Mouse (Mus musculus): ENCODE measurements around the gene Sidt1. TPM values are rescaled to one million over a fixed set of nuclear protein-coding genes. Genes with fewer than 3 reads are reported as not detected.
"Not testable (repeated sequence)": the region's sequence is repeated elsewhere in the genome, so short reads cannot be mapped to it uniquely, and the experiment has no call there.

Gene Sidt1
- total and polyA plus RNA-seq, 2 experiments from 2014 or later = 0.05 TPM; not detected in 1

DNA sequence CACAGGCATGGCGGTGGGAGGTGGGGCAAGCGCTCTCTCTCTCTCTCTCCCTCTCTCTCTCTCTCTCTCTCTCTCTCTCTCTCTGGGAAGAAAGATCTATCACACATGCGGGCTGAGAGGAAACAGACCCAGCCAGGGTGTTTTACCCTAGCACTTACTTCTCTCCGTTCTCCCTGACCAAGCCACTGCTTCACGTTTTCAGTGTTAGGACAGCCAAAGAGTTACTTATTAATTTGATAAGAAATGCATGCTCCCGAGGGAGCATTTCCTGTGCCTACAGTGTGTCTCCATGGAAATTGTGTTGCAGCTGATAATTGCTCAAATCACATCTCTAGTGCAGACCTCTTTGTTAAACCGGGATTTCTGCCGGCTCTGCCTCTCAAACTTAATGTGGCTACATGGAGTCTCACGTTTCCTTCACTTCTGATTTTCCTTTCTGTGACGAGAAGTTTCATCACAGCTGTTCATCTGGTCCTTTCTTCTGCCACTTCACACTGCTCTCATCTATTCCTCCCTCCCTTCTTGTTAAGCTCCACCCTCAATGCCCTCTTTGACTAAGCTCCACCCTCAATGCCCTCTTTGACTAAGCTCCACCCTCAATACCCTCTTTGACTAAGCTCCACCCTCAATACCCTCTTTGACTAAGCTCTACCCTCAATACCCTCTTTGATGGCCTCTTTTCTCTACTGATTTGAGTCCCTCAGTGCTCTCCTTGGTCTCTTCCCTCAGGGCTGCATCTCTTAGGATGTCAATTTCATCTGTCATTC lies 30.7 kb downstream of the Sidt1 start:
- ATAC-seq (ENCODE audit: insufficient read depth, low read depth) = no peak
- no peaks in the 10 kb centered on the region for H3K36me3 ChIP-seq (replicated peaks; ENCODE audit: control insufficient read depth, insufficient read depth, low read length)
- H3K27ac ChIP-seq (ENCODE audit: low read depth) = no peak overlapping the region
- TF ChIP-seq CTCF (IDR thresholded peaks at IDR 0.05; ENCODE audit: low read depth) = no peak
- TF ChIP-seq EP300 (IDR thresholded peaks at IDR 0.05; ENCODE audit: low read depth) = no peak
- no peaks in the 10 kb centered on the region for H3K9me3 ChIP-seq (replicated peaks; ENCODE audit: control insufficient read depth, low read length)
- H3K4me2 ChIP-seq (ENCODE audit: low read depth, low read length) = no peak overlapping the region
- no peak overlapping the region for H3K4me3 ChIP-seq (ENCODE audit: low read depth, low read length)
- no peak for DNase-seq (ENCODE audit: low spot score)
- H3K4me1 ChIP-seq (ENCODE audit: control insufficient read depth, insufficient read depth) = no peaks in the 10 kb centered on the region
- 36% methylated on average over 10 of the region's 10 CpGs for WGBS
- H3K27me3 ChIP-seq (ENCODE audit: control insufficient read depth, insufficient read depth, low read length) = no peaks in the 10 kb centered on the region
- H3K9ac ChIP-seq (replicated peaks; ENCODE audit: low read depth, low read length) = no peak overlapping the region

DNA sequence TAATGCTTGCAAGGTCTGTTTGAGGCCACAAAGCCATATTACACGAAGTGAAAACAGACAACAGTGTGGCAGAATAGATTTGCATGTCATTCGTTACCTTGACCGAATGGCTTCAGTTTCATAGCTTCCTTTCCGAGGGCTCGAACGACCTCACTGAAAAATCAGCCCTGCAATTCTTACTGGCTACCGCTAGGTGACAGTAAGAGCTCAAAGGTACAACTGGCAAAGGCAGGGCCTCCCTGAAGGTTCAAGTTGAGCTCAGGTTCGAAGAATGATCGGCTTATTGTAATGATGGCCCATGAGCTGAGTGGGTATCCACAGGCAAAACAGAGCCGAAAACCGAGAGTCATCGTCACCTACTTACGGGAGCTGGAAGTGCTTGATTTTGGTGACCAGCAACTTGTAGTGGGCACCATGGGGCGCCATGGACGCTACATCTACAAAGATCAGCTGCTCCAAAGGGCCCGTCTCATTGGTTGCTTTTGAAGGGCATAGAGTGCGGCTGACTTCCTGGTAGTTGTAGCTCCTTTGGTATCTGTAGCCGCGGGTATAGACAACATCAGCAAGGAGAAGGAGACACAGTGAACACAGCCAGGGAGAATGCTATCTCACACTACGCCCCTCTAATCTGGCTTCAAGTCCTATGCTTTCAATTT lies 33.4 kb downstream of the Sidt1 start:
- Histone ChIP-seq H3K27me3 (ENCODE audit: control insufficient read depth, insufficient read depth, low read length) (no peaks in the 10 kb centered on the region), H3K36me3 (replicated peaks; ENCODE audit: control insufficient read depth, insufficient read depth, low read length) (no peaks in the 10 kb centered on the region), H3K9ac (replicated peaks; ENCODE audit: low read depth, low read length) (no peak overlapping the region), H3K27ac (ENCODE audit: low read depth) (no peak overlapping the region), H3K4me3 (ENCODE audit: low read depth, low read length) (no peak overlapping the region), H3K4me2 (ENCODE audit: low read depth, low read length) (no peak overlapping the region), H3K9me3 (replicated peaks; ENCODE audit: control insufficient read depth, low read length) (no peaks in the 10 kb centered on the region), H3K4me1 (ENCODE audit: control insufficient read depth, insufficient read depth) (no peaks in the 10 kb centered on the region)
- no peak for TF ChIP-seq EP300 (IDR thresholded peaks at IDR 0.05; ENCODE audit: low read depth)
- TF ChIP-seq CTCF (IDR thresholded peaks at IDR 0.05; ENCODE audit: low read depth) = peak; percentile 50
- DNase-seq (ENCODE audit: low spot score) = no peak
- WGBS = 69% methylated on average over 20 of the region's 20 CpGs
- no peak for ATAC-seq (ENCODE audit: insufficient read depth, low read depth)

DNA sequence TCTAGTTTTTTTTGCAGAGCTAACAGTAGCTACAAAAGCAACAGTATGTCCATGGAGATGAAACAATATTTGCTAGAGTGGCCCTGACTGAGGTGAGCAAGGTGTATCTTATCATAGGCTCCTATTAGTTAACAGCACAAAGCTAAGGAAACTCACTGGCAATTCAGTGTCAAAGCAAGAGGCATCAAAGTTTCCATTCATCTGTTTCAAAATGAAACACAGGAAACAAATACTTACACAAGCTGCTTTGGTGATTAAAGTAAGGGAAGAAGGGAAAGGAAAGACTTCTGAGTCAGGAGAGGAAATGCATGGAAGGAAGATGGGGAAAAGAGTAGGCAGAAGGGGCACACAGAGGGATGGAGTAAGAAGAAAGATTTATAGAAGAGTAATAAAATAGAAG lies 39.0 kb downstream of the Sidt1 start:
- H3K9ac ChIP-seq (replicated peaks; ENCODE audit: low read depth, low read length) = no peak overlapping the region
- no peaks in the 10 kb centered on the region for H3K27me3 ChIP-seq (ENCODE audit: control insufficient read depth, insufficient read depth, low read length)
- no peak for TF ChIP-seq CTCF (IDR thresholded peaks at IDR 0.05; ENCODE audit: low read depth)
- TF ChIP-seq EP300 (IDR thresholded peaks at IDR 0.05; ENCODE audit: low read depth) = no peak
- H3K4me1 ChIP-seq (ENCODE audit: control insufficient read depth, insufficient read depth) = no peaks in the 10 kb centered on the region
- no peaks in the 10 kb centered on the region for H3K9me3 ChIP-seq (replicated peaks; ENCODE audit: control insufficient read depth, low read length)
- no peaks in the 10 kb centered on the region for H3K36me3 ChIP-seq (replicated peaks; ENCODE audit: control insufficient read depth, insufficient read depth, low read length)
- no peak for ATAC-seq (ENCODE audit: insufficient read depth, low read depth)
- H3K4me3 ChIP-seq (ENCODE audit: low read depth, low read length) = no peak overlapping the region
- H3K4me2 ChIP-seq (ENCODE audit: low read depth, low read length) = no peak overlapping the region
- DNase-seq (ENCODE audit: low spot score) = no peak
- no peak overlapping the region for H3K27ac ChIP-seq (ENCODE audit: low read depth)

DNA sequence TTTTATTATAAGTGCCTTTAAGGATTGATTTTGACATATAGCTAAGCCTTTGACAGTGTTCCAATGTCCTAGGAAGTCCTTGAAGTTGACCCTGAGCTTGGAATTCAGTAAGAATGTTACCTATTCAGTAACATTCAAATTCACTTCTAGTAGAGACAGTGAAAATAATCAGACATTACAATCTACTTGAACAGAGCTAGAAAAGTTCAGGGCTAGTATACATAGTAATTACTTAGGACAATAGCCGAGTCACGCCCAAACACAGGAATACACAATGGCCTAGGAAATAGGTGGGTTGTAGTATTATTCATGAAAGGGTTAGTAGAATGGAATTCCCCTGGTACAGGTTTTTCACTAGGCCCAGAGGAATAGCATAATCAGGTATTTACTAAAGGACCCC lies 40.3 kb downstream of the Sidt1 start:
- not testable (repeated sequence) for ATAC-seq (ENCODE audit: insufficient read depth, low read depth); H3K4me1 ChIP-seq (ENCODE audit: control insufficient read depth, insufficient read depth); H3K36me3 ChIP-seq (replicated peaks; ENCODE audit: control insufficient read depth, insufficient read depth, low read length); H3K27me3 ChIP-seq (ENCODE audit: control insufficient read depth, insufficient read depth, low read length); H3K4me2 ChIP-seq (ENCODE audit: low read depth, low read length); H3K27ac ChIP-seq (ENCODE audit: low read depth); DNase-seq (ENCODE audit: low spot score); H3K9ac ChIP-seq (replicated peaks; ENCODE audit: low read depth, low read length); H3K4me3 ChIP-seq (ENCODE audit: low read depth, low read length); H3K9me3 ChIP-seq (replicated peaks; ENCODE audit: control insufficient read depth, low read length)
- WGBS = 77% methylated on average over 2 of the region's 2 CpGs

DNA sequence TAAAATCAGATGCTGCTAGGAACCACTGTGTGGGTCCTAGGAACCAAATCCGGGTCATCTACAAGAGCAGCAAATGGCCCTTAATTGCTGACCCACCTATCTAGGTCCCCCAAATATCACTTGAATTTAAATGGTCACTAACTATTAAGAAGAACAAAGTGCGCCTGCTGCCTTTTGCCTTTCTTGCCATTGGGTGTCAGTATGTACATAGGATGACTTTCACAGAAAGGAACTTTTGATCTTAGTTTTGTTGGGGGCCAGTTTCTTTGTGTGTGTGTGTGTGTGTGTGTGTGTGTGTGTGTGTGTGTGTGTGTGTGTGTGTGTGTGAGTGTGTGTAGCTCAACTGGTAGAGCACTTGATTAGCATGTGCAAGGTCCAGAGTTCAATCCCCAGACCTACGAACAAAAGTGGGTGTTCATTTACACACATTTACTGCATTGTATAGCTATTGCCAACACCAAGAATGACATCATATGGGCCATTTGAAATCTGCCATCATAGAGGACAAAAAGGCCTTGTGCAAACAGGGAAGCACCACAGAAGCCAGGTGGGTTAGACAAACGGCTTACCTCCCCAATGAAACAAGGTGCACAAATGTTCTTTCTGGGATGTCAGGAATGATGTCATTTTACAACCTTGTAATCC lies 43.9 kb downstream of the Sidt1 start:
- H3K4me2 ChIP-seq (ENCODE audit: low read depth, low read length) = no peak overlapping the region
- ATAC-seq (ENCODE audit: insufficient read depth, low read depth) (no peak), DNase-seq (ENCODE audit: low spot score) (no peak)
- no peaks in the 10 kb centered on the region for H3K27me3 ChIP-seq (ENCODE audit: control insufficient read depth, insufficient read depth, low read length)
- no peaks in the 10 kb centered on the region for H3K4me1 ChIP-seq (ENCODE audit: control insufficient read depth, insufficient read depth)
- TF ChIP-seq EP300 (IDR thresholded peaks at IDR 0.05; ENCODE audit: low read depth) (no peak), CTCF (IDR thresholded peaks at IDR 0.05; ENCODE audit: low read depth) (peak; percentile 42)
- H3K36me3 ChIP-seq (replicated peaks; ENCODE audit: control insufficient read depth, insufficient read depth, low read length) = no peaks in the 10 kb centered on the region
- no peak overlapping the region for H3K4me3 ChIP-seq (ENCODE audit: low read depth, low read length)
- no peak overlapping the region for H3K9ac ChIP-seq (replicated peaks; ENCODE audit: low read depth, low read length)
- no peaks in the 10 kb centered on the region for H3K9me3 ChIP-seq (replicated peaks; ENCODE audit: control insufficient read depth, low read length)
- no peak overlapping the region for H3K27ac ChIP-seq (ENCODE audit: low read depth)
- 69% methylated on average over 4 of the region's 4 CpGs for WGBS
